Mouse (Mus musculus) thymus, postnatal 0 days (tissue): Measurements from ENCODE around the gene Faf1. TPM values are rescaled to one million over a fixed set of nuclear protein-coding genes. Genes with fewer than 3 reads are reported as not detected.

Source experiments
- DNase-seq: peaks from one replicate; pipeline ENCODE4 v3.0.0-alpha.2; 2015; ENCODE audit warnings: low spot score
- polyA plus RNA-seq: library from polyadenylated mRNA; unstranded; fragments of >200 nt; fragmentation: Nextera tagmentation; extraction: Ambion mirVana; gene quantifications from 2 replicates; pipeline ENCODE4 v1.2.1, GENCODE M21; 2015

Faf1 gene
- polyA plus RNA-seq, 1 experiment from 2014 or later = 28.2 TPM

DNA sequence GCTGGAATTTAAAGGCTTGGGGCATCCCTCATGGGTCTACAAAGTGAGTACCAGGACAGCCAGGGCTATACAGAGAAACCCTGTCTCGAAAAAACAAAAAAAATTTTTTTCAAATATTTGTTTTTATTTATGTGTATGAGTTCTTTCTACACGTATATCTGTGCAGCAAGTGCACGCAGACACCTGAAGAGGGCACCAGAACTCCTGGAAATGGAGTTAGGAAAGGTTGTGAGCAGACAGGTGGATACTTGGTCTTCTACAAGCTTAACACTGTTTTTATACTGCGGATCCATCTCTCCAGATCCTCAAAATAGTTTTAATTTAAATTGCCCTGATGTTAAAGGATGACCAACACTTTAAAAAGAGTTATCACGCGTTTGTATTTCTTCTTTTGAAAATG is 312.8 kb downstream of the Faf1 start:
- no peak for DNase-seq

DNA sequence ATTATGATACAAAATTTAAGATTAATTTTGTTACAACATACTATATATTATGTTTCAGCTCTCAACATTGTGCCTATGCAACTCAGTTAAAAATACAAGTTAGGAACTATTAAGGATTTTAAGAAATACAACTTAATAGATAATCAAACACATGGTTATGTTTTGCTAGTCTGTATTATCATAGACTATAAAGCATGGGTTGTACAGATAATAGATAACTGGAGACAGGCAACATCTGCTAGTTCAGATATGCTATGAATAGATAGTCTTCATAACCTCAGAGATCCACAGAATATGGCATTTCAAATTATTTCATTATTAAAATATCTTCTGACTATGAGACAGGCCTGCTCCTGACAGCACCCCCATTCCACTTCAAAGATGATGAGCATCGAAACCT is 329.7 kb downstream of the Faf1 start:
- no peak for DNase-seq

Other genes with a start within 250 kb of the Faf1 start
- 24.6 and 26.5 TPM in 2 replicates for gene Rnf11, start 191.9 kb upstream of the Faf1 start, polyA plus RNA-seq
- gene 4930522H14Rik, start 145.3 kb upstream of the Faf1 start, polyA plus RNA-seq = not detected in 2 replicates
- 20.8 and 27.1 TPM in 2 replicates for gene Cdkn2c, start 9.4 kb upstream of the Faf1 start, polyA plus RNA-seq